Mouse (Mus musculus) midbrain, embryonic 14.5 days (tissue): Measurements from ENCODE around the gene Cyp4f40. TPM values are rescaled to one million over a fixed set of nuclear protein-coding genes. Genes with fewer than 3 reads are reported as not detected.
"Not testable (repeated sequence)": the region's sequence is repeated elsewhere in the genome, so short reads cannot be mapped to it uniquely, and the experiment has no call there.

ENCODE experiments used
- ATAC-seq: fragments of 200-750 bp; cut with Nextera tagmentation; 2 replicates; pipeline ENCODE4 v1.8.0; 2017; ENCODE audit warnings: moderate number of reproducible peaks, moderate library complexity; ENCODE audit not compliant: low FRiP score, low TSS enrichment
- DNase-seq: peaks from one replicate; pipeline ENCODE4 v3.0.0-alpha.2; 2015
- H3K27ac ChIP-seq: fragments of 300-500 bp; sonication (generic); replicated peaks from 2 replicates; pipeline ENCODE4 v1.5.1; 2014; ENCODE audit warnings: mild to moderate bottlenecking, low read depth, low read length, moderate library complexity
- H3K27me3 ChIP-seq: fragments of 300-500 bp; sonication (generic); 2 replicates; pipeline ENCODE4 v1.6.1; 2014; ENCODE audit warnings: low read length, control low read depth, mixed read lengths; ENCODE audit not compliant: control insufficient read depth, insufficient read depth
- H3K36me3 ChIP-seq: fragments of 300-500 bp; sonication (generic); 2 replicates; pipeline ENCODE4 v1.6.1; 2014; ENCODE audit warnings: low read length, control low read depth; ENCODE audit not compliant: control insufficient read depth, insufficient read depth
- H3K4me1 ChIP-seq: fragments of 300-500 bp; sonication (generic); 2 replicates; pipeline ENCODE4 v1.6.1; 2014; ENCODE audit warnings: mild to moderate bottlenecking, antibody characterized with exemption, low read length, control low read depth; ENCODE audit not compliant: control insufficient read depth, insufficient read depth
- H3K4me2 ChIP-seq: fragments of 300-500 bp; sonication (generic); 2 replicates; pipeline ENCODE4 v1.6.1; 2014; ENCODE audit warnings: mild to moderate bottlenecking, low read length, moderate library complexity
- H3K4me3 ChIP-seq: fragments of 300-500 bp; sonication (generic); replicated peaks from 2 replicates; pipeline ENCODE4 v1.5.1; 2014; ENCODE audit warnings: low read depth, low read length
- H3K9ac ChIP-seq: fragments of 300-500 bp; sonication (generic); replicated peaks from 2 replicates; pipeline ENCODE4 v1.6.1; 2014; ENCODE audit warnings: mild to moderate bottlenecking, low read length, moderate library complexity
- H3K9me3 ChIP-seq: fragments of 300-500 bp; sonication (generic); 2 replicates; pipeline ENCODE4 v1.6.1; 2016; ENCODE audit warnings: low read length, control low read depth, mixed read lengths; ENCODE audit not compliant: control insufficient read depth
- WGBS: fragments of 180-500 bp; shearing (Covaris S2); extraction: QIAGEN DNeasy Blood & Tissue Kit; methylation state at CpG from one replicate; pipeline ENCODE4 v1.1.7; 2014; 5-methylcytosine and 5-hydroxymethylcytosine counted together
- polyA plus RNA-seq: library from polyadenylated mRNA; unstranded; fragments of >200 nt; fragmentation: Nextera tagmentation; extraction: Ambion mirVana; gene quantifications from 2 replicates; pipeline ENCODE4 v1.2.1, GENCODE M21; 2014

Gene Cyp4f40
- polyA plus RNA-seq: not detected in 2 replicates

DNA sequence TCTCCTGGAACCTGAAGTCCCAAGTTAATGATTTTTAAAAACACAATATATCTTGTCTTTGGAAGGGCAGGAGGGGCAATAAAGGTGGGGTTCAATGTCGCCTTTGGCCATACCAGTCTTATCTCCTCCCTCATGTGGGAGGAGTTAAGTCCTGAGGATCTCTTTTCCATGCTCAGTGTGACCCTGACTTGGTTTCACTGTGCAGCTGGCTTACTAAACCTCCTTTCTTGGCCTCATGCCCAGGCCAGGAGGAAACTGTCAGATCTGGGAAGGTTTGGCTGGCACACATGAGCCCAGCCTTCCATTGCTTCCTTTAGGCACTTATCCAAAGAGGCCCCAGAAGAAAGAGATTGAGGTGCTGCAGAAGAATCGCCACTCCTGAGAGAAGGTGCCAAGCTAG lies at the start of gene Cyp4f40:
Cyp4f40 (plus strand) TSS at position 189 of the 400 bp plus-strand sequence.
- Histone ChIP-seq H3K9ac (no peak within 1 kb of the TSS), H3K27me3 (no peaks in the 10 kb centered on the region), H3K4me2 (no peak within 1 kb of the TSS), H3K36me3 (no peaks in the 10 kb centered on the region), H3K9me3 (no peaks in the 10 kb centered on the region), H3K27ac (no peak within 1 kb of the TSS), H3K4me3 (no peak within 1 kb of the TSS), H3K4me1 (no peaks in the 10 kb centered on the region)
- DNase-seq (peak; percentile 38), ATAC-seq (no peak)
- 64% methylated on average over 2 of the region's 2 CpGs for WGBS

DNA sequence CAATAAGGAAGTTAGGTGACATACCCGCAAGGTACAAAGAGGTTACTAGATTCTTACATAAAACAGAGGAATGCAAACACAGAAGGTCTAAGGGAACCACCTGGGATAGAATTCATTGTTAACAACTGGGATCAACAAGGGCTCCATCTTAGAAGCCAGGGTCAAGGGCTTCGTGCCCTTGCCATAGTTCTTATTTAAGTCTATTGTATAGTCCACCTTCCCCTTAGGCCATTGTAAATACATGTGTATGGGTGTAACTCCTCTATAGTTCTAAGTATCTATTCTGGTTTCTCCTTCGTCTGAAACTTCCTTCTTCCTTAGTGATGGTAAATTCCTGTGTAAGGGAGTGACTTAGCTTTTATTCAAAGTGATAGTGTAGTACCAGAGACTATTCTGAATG lies 48.5 kb upstream of the Cyp4f40 start:
- not testable (repeated sequence) for H3K9me3 ChIP-seq, H3K9ac ChIP-seq, H3K4me2 ChIP-seq, ATAC-seq, H3K27me3 ChIP-seq, DNase-seq, H3K36me3 ChIP-seq, H3K27ac ChIP-seq, H3K4me3 ChIP-seq, H3K4me1 ChIP-seq
- WGBS: 81% methylated on average over 3 of the region's 3 CpGs

DNA sequence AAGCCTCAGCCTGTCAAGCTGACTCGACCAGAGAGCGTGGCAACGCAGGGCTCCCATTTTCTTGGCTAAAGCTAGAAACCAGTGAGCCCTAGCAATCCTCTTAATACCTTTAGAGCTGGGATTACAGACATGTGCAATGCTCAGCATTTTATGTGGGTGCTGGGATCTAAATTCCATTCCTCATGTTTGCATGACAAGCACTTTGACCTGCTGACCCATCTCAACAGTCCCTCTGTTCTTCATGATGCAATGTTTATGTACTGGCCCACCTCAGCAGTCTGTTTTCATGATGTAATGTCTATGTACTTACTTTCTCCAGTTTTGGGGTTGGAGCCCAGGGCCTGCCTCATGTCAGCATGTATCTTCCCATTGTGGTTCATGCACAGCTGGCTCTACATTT lies 47.8 kb upstream of the Cyp4f40 start:
- Histone ChIP-seq H3K4me3 (no peak overlapping the region), H3K27me3 (no peaks in the 10 kb centered on the region), H3K27ac (no peak overlapping the region), H3K4me1 (no peaks in the 10 kb centered on the region), H3K4me2 (no peak overlapping the region), H3K9ac (no peak overlapping the region), H3K36me3 (no peaks in the 10 kb centered on the region), H3K9me3 (no peaks in the 10 kb centered on the region)
- ATAC-seq: no peak
- no peak for DNase-seq
- 80% methylated on average over 3 of the region's 3 CpGs for WGBS

DNA sequence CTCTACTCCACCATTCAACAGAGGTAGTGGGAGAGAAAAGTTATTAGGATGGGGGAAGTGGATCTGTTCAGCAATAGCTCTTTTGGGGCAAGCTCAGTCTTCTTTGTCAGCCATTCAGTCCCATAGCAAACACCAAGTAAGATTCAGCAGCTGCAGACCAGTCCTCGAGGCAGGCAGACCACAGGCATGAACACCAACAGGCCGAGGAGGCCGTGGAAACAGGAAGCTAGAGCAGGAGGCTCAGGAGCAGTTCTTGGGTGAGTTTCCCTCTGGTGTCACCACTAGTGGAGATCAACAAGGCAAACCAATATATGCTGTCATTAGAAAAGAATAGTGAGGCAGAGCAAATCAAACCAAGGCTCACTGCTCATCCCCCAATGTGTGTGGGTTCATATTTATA lies 46.3 kb upstream of the Cyp4f40 start:
- no peak overlapping the region for H3K4me3 ChIP-seq
- no peak overlapping the region for H3K9ac ChIP-seq
- H3K27me3 ChIP-seq: no peaks in the 10 kb centered on the region
- H3K27ac ChIP-seq: no peak overlapping the region
- WGBS: 81% methylated on average over 3 of the region's 3 CpGs
- no peaks in the 10 kb centered on the region for H3K9me3 ChIP-seq
- H3K4me1 ChIP-seq: no peaks in the 10 kb centered on the region
- no peaks in the 10 kb centered on the region for H3K36me3 ChIP-seq
- no peak for ATAC-seq
- DNase-seq: no peak
- no peak overlapping the region for H3K4me2 ChIP-seq

DNA sequence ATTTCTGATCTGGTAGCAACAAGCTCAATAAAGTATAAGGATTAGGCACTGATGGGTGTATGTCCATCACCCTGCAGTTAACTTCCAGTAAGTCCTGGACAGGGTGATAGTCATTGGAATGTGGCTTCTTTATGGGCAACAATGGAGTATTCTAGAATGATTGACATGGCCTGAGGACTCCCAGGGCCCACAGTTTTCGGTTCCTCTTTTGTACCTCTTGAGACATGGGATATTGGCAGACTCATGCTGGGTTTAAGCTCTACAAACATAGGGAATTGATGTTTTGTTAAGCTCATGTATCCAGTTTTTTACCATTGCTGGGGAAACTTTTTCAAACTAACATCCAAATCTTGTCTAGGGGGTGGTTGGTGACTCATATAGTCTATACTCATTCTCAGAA lies 41.4 kb upstream of the Cyp4f40 start:
- Histone ChIP-seq H3K27me3 (no peaks in the 10 kb centered on the region), H3K9ac (no peak overlapping the region), H3K27ac (no peak overlapping the region), H3K4me1 (no peaks in the 10 kb centered on the region), H3K4me2 (no peak overlapping the region), H3K9me3 (no peaks in the 10 kb centered on the region), H3K36me3 (no peaks in the 10 kb centered on the region), H3K4me3 (no peak overlapping the region)
- no peak for DNase-seq
- no peak for ATAC-seq
- 43% methylated on average over 1 of the region's 1 CpGs for WGBS

DNA sequence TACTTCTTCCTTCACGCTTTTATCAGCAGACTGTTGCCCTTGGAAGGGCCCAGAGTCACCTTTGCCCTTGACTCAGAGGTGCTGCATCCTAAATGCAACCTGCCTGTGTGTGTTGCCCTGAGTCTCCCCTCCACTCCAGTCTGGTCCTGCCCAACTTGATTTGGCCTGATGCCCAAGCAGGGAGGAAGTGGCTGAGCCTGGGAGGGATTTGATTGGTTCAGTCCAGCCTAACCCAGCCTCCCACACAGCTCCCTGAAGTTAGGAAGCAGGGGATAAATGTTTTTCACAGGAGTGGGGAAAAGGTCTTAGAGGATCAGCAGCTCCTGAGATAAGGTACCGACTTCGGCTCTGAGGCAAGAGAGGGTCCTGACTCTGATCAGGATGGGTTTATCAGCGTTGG lies 37.7 kb upstream of the Cyp4f40 start, which contains the start of gene Cyp4f37:
Cyp4f37 (plus strand) TSS at position 292 of the 400 bp plus-strand sequence.
- H3K27me3 ChIP-seq, H3K4me1 ChIP-seq, H3K4me3 ChIP-seq, H3K9me3 ChIP-seq, H3K4me2 ChIP-seq, H3K36me3 ChIP-seq, DNase-seq, ATAC-seq, H3K9ac ChIP-seq, H3K27ac ChIP-seq: not testable (repeated sequence)
- 75% methylated on average over 4 of the region's 4 CpGs for WGBS

DNA sequence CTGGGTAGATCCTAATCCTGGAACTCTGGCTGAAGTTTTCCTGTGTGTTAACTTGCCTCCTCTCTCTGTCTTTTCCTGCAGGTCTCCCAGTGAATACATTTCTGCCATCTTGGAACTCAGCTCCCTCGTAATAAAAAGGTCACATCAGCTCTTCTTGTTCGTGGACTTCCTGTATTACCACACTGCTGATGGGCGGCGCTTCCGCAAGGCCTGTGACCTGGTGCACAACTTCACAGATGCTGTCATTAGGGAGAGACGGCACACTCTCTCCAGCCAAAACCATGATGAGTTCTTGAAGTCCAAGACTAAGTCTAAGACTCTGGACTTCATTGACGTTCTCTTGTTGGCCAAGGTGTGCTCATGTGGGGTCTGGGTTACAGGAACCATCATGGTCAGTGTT lies 29.0 kb upstream of the Cyp4f40 start:
- H3K4me2 ChIP-seq, H3K4me3 ChIP-seq, DNase-seq, H3K4me1 ChIP-seq, H3K27ac ChIP-seq, H3K9me3 ChIP-seq, H3K27me3 ChIP-seq, ATAC-seq, H3K36me3 ChIP-seq, H3K9ac ChIP-seq: not testable (repeated sequence)
- 87% methylated on average over 7 of the region's 7 CpGs for WGBS

DNA sequence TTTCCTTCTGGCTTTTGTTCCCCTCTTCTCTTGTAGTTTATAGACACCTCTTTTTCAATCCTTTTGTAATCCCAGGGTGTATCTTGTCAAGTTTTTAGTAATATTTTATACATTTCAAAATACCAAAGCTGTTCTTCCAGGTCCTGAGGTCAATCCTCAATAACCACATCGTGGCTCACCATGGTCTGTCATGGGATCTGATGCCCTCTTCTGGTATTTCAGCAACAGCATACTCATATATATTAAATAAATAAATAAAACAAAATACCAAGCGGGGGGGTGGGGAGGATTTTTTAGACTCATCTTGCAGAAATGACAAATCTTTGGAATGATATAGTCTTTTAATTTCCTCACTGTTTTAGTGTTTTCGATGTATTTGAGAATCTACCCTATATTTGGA lies 26.8 kb upstream of the Cyp4f40 start:
- Histone ChIP-seq H3K4me3 (no peak overlapping the region), H3K36me3 (no peaks in the 10 kb centered on the region), H3K4me2 (no peak overlapping the region), H3K27me3 (no peaks in the 10 kb centered on the region), H3K9ac (no peak overlapping the region), H3K27ac (no peak overlapping the region), H3K4me1 (no peaks in the 10 kb centered on the region), H3K9me3 (no peaks in the 10 kb centered on the region)
- no peak for ATAC-seq
- no peak for DNase-seq
- WGBS: 84% methylated on average over 3 of the region's 3 CpGs

DNA sequence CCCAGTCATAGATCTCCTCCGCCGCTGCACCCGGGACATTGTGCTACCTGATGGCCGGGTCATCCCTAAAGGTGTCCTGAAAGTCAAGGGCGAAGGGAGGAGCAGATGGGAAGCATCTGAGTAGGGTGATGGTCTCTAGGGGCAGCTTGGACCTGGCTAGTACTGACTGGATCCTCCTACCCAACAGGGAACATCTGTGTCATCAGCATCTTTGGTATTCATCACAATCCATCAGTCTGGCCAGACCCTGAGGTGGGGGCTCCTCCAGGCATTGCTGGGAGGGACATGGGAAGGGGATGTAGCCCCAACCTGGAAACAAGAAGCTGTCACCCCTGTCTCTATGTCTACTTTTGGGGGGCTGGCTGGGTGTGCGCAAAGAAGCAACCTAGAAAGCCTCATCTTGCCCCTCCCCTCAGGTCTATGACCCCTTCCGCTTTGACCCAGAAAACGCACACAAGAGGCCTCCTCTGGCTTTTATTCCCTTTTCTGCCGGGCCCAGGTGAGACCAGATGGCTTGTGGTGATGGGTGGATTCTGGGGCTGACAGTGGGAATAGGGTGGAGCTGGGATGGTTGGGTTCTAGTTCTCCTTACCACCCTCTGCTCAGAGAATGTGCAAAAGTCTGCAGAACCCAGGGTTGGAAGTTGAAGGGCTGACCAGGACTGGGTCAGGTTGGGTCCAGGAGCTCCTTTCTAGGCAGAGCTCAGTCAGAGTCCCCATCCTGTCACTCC lies 24.3 kb upstream of the Cyp4f40 start:
- H3K36me3 ChIP-seq, H3K4me1 ChIP-seq, H3K27ac ChIP-seq, H3K9me3 ChIP-seq, H3K27me3 ChIP-seq, DNase-seq: not testable (repeated sequence)
- peak overlapping the region; percentile 57 for H3K4me2 ChIP-seq
- 0 out of 2 replicates have a peak, but pooled peaks have one; percentile 11 for ATAC-seq
- peak overlapping the region; percentile 49 for H3K9ac ChIP-seq
- WGBS: 85% methylated on average over 9 of the region's 9 CpGs
- peak overlapping the region; percentile 37 for H3K4me3 ChIP-seq
